Mouse (Mus musculus) MEL (cell line): Measurements from ENCODE around the gene Atg2a. TPM values are rescaled to one million over a fixed set of nuclear protein-coding genes. Genes with fewer than 3 reads are reported as not detected.

ENCODE experiments used
- DNase-seq: peaks from one replicate; pipeline ENCODE4 v3.0.0; 2011; ENCODE audit warnings: low read depth, low spot score
- H3K27ac ChIP-seq: 2 replicates; pipeline ENCODE4 v1.5.1; 2012; ENCODE audit warnings: low read depth, mild to moderate bottlenecking, control low read depth, low read length, moderate library complexity; ENCODE audit not compliant: control insufficient read depth
- H3K27me3 ChIP-seq, 2 experiments: fragments of 150-350 bp in 1 of 2; sonication (generic) in 1 of 2; 2 replicates each; pipeline ENCODE4 v1.6.1; 2012; ENCODE audit warnings: low read length in 2 of 2, mild to moderate bottlenecking in 2 of 2, improper control_type of control experiment in 1 of 2, moderate library complexity in 1 of 2; ENCODE audit not compliant: insufficient read depth in 2 of 2, control insufficient read depth in 1 of 2
- H3K36me3 ChIP-seq, 2 experiments: 2 replicates each; pipeline ENCODE4 v1.6.1; 2012 to 2014; ENCODE audit warnings: low read length in 2 of 2, improper control_type of control experiment in 1 of 2, inconsistent platforms in 1 of 2, mild to moderate bottlenecking in 1 of 2; ENCODE audit not compliant: insufficient read depth in 2 of 2, control insufficient read depth in 1 of 2
- H3K4me1 ChIP-seq, 2 experiments: fragments of 150-350 bp in 1 of 2; sonication (generic) in 1 of 2; 2 replicates each; pipeline ENCODE4 v1.6.1; 2012; ENCODE audit warnings: low read length in 2 of 2, improper control_type of control experiment in 1 of 2, mild to moderate bottlenecking in 1 of 2; ENCODE audit not compliant: insufficient read depth in 2 of 2, control insufficient read depth in 1 of 2
- H3K4me3 ChIP-seq, 2 experiments: fragments of 150-350 bp in 1 of 2; sonication (generic) in 1 of 2; 2 replicates each; pipeline ENCODE4 v1.5.1; 2012; ENCODE audit warnings: low read depth in 2 of 2, low read length in 2 of 2, mild to moderate bottlenecking in 2 of 2, moderate library complexity in 2 of 2, control low read depth in 1 of 2, improper control_type of control experiment in 1 of 2; ENCODE audit not compliant: control insufficient read depth in 1 of 2, insufficient read depth in 1 of 2
- H3K79me2 ChIP-seq: 2 replicates; pipeline ENCODE4 v1.6.1; 2012; ENCODE audit warnings: mild to moderate bottlenecking, low read length, moderate library complexity; ENCODE audit not compliant: control insufficient read depth, poor library complexity, insufficient read depth
- H3K9ac ChIP-seq: 2 replicates; pipeline ENCODE4 v1.6.1; 2012; ENCODE audit warnings: low read depth, mild to moderate bottlenecking, control low read depth, low read length, moderate library complexity; ENCODE audit not compliant: control insufficient read depth, poor library complexity, severe bottlenecking
- H3K9me3 ChIP-seq: fragments of 150-350 bp; sonication (generic); replicated peaks from 2 replicates; pipeline ENCODE4 v1.6.1; 2012; ENCODE audit warnings: mild to moderate bottlenecking, low read length, improper control_type of control experiment, moderate library complexity; ENCODE audit not compliant: insufficient read depth
- BHLHE40 ChIP-seq: IDR thresholded peaks from 2 replicates; pipeline ENCODE4 v1.6.1; 2012; ENCODE audit warnings: low read depth, mild to moderate bottlenecking, inconsistent platforms, low read length, improper control_type of control experiment, borderline replicate concordance
- CHD2 ChIP-seq: IDR thresholded peaks from 2 replicates; pipeline ENCODE4 v1.6.1; 2011; ENCODE audit warnings: low read length, improper control_type of control experiment
- E2F4 ChIP-seq: IDR thresholded peaks from 2 replicates; pipeline ENCODE4 v1.6.1; 2011; ENCODE audit warnings: low read depth, low read length, improper control_type of control experiment, borderline replicate concordance
- ELF1 ChIP-seq: IDR thresholded peaks from 2 replicates; pipeline ENCODE4 v1.6.1; 2014; ENCODE audit warnings: low read depth, mild to moderate bottlenecking, inconsistent platforms, low read length, improper control_type of control experiment, moderate library complexity
- EP300 ChIP-seq, 2 experiments: IDR thresholded peaks; 2 replicates each; pipeline ENCODE4 v1.6.1; 2011; ENCODE audit warnings: improper control_type of control experiment in 2 of 2, low read length in 2 of 2, low read depth in 1 of 2, mild to moderate bottlenecking in 1 of 2
- ETS1 ChIP-seq: IDR thresholded peaks from 2 replicates; pipeline ENCODE4 v1.6.1; 2012; ENCODE audit warnings: low read depth, mild to moderate bottlenecking, inconsistent platforms, low read length, improper control_type of control experiment, moderate library complexity
- GABPA ChIP-seq: IDR thresholded peaks from 2 replicates; pipeline ENCODE4 v1.6.1; 2012; ENCODE audit warnings: low read depth, mild to moderate bottlenecking, inconsistent platforms, low read length, improper control_type of control experiment, moderate library complexity
- GATA1 ChIP-seq: IDR thresholded peaks from 2 replicates; pipeline ENCODE4 v1.6.1; 2011; ENCODE audit warnings: low read depth, low read length, improper control_type of control experiment
- HCFC1 ChIP-seq: IDR thresholded peaks from 2 replicates; pipeline ENCODE4 v1.6.1; 2012; ENCODE audit warnings: low read depth, mild to moderate bottlenecking, inconsistent platforms, low read length, improper control_type of control experiment, moderate library complexity
- KAT2A ChIP-seq: conservative IDR thresholded peaks from 2 replicates; pipeline ENCODE4 v1.6.1; 2012; ENCODE audit warnings: low read depth, low read length, improper control_type of control experiment, inconsistent platforms
- MAFK ChIP-seq: IDR thresholded peaks from 2 replicates; pipeline ENCODE4 v1.6.1; 2011; ENCODE audit warnings: low read depth, mild to moderate bottlenecking, low read length, improper control_type of control experiment, borderline replicate concordance
- MAX ChIP-seq: IDR thresholded peaks from 2 replicates; pipeline ENCODE4 v1.6.1; 2011; ENCODE audit warnings: low read length, improper control_type of control experiment
- MAZ ChIP-seq: IDR thresholded peaks from 2 replicates; pipeline ENCODE4 v1.6.1; 2012; ENCODE audit warnings: low read depth, mild to moderate bottlenecking, inconsistent platforms, low read length, improper control_type of control experiment
- MEF2A ChIP-seq: IDR thresholded peaks from 2 replicates; pipeline ENCODE4 v1.6.1; 2014; ENCODE audit warnings: low read depth, mild to moderate bottlenecking, inconsistent platforms, low read length, improper control_type of control experiment; ENCODE audit not compliant: poor library complexity, insufficient replicate concordance, severe bottlenecking; ENCODE audit errors: extremely low read depth
- MXI1 ChIP-seq: IDR thresholded peaks from 2 replicates; pipeline ENCODE4 v1.6.1; 2011; ENCODE audit warnings: mild to moderate bottlenecking, low read depth, low read length, improper control_type of control experiment
- MYB ChIP-seq: IDR thresholded peaks from 2 replicates; pipeline ENCODE4 v1.6.1; 2011; ENCODE audit warnings: mild to moderate bottlenecking, low read depth, low read length, improper control_type of control experiment
- MYC ChIP-seq: IDR thresholded peaks from 2 replicates; pipeline ENCODE4 v1.6.1; 2011; ENCODE audit warnings: low read depth, mild to moderate bottlenecking, low read length, improper control_type of control experiment, moderate library complexity
- NELFE ChIP-seq: IDR thresholded peaks from 2 replicates; pipeline ENCODE4 v1.6.1; 2011; ENCODE audit warnings: low read depth, low read length, improper control_type of control experiment
- NRF1 ChIP-seq: IDR thresholded peaks from 2 replicates; pipeline ENCODE4 v1.6.1; 2014; ENCODE audit warnings: low read depth, mild to moderate bottlenecking, inconsistent platforms, low read length, improper control_type of control experiment, moderate library complexity; ENCODE audit not compliant: poor library complexity, insufficient read depth, severe bottlenecking
- POLR2AphosphoS2 ChIP-seq: IDR thresholded peaks from 2 replicates; pipeline ENCODE4 v1.6.1; 2011; ENCODE audit warnings: low read length, improper control_type of control experiment
- POLR2AphosphoS5 ChIP-seq: IDR thresholded peaks from 2 replicates; pipeline ENCODE4 v1.6.1; 2012; ENCODE audit warnings: low read depth, borderline replicate concordance, mild to moderate bottlenecking, inconsistent platforms, low read length, moderate library complexity, mixed read lengths
- RAD21 ChIP-seq: IDR thresholded peaks from 2 replicates; pipeline ENCODE4 v1.6.1; 2011; ENCODE audit warnings: mild to moderate bottlenecking, low read depth, low read length, improper control_type of control experiment
- RCOR1 ChIP-seq: IDR thresholded peaks from 2 replicates; pipeline ENCODE4 v1.6.1; 2012; ENCODE audit warnings: low read depth, mild to moderate bottlenecking, inconsistent platforms, low read length, improper control_type of control experiment
- SMC3 ChIP-seq: IDR thresholded peaks from 2 replicates; pipeline ENCODE4 v1.6.1; 2011; ENCODE audit warnings: low read depth, low read length, improper control_type of control experiment
- TAL1 ChIP-seq: IDR thresholded peaks from 2 replicates; pipeline ENCODE4 v1.6.1; 2012; ENCODE audit warnings: mild to moderate bottlenecking, inconsistent platforms, low read length, moderate library complexity, mixed read lengths
- TCF12 ChIP-seq: IDR thresholded peaks from 2 replicates; pipeline ENCODE4 v1.6.1; 2014; ENCODE audit warnings: low read depth, mild to moderate bottlenecking, inconsistent platforms, low read length, improper control_type of control experiment, moderate library complexity
- UBTF ChIP-seq: IDR thresholded peaks from 2 replicates; pipeline ENCODE4 v1.6.1; 2012; ENCODE audit warnings: low read depth, mild to moderate bottlenecking, inconsistent platforms, low read length, improper control_type of control experiment, moderate library complexity, borderline replicate concordance; ENCODE audit not compliant: insufficient read depth
- USF1 ChIP-seq: IDR thresholded peaks from 2 replicates; pipeline ENCODE4 v1.6.1; 2014; ENCODE audit warnings: low read depth, mild to moderate bottlenecking, inconsistent platforms, low read length, improper control_type of control experiment, moderate library complexity
- ZKSCAN1 ChIP-seq: IDR thresholded peaks from 2 replicates; pipeline ENCODE4 v1.6.1; 2012; ENCODE audit warnings: low read depth, mild to moderate bottlenecking, inconsistent platforms, low read length, improper control_type of control experiment, moderate library complexity
- ZNF384 ChIP-seq: IDR thresholded peaks from 2 replicates; pipeline ENCODE4 v1.6.1; 2012; ENCODE audit warnings: low read depth, mild to moderate bottlenecking, inconsistent platforms, low read length, improper control_type of control experiment
- polyA plus RNA-seq, 2 experiments: library from polyadenylated mRNA; stranded (reverse) in 1 of 2; unstranded in 1 of 2; fragments of >175 nt in 1 of 2; fragments of >200 nt in 1 of 2; gene quantifications; 2 replicates each; pipeline versions ENCODE4 v1.2.1 to v1.2.4; 2012; ENCODE audit warnings: low replicate concordance in 2 of 2, low read depth in 1 of 2; ENCODE audit not compliant: insufficient read length in 2 of 2, insufficient read depth in 1 of 2, missing spikeins in 1 of 2
- total RNA-seq: library from RNA; depleted of rRNA; stranded (reverse); fragments of 300-350 nt; gene quantifications from 2 replicates; pipeline ENCODE4 v1.2.3, GENCODE M21; 2012

Atg2a gene
- total and polyA plus RNA-seq, 3 experiments, result 7.9 to 21.7 TPM; not detected in 1

DNA sequence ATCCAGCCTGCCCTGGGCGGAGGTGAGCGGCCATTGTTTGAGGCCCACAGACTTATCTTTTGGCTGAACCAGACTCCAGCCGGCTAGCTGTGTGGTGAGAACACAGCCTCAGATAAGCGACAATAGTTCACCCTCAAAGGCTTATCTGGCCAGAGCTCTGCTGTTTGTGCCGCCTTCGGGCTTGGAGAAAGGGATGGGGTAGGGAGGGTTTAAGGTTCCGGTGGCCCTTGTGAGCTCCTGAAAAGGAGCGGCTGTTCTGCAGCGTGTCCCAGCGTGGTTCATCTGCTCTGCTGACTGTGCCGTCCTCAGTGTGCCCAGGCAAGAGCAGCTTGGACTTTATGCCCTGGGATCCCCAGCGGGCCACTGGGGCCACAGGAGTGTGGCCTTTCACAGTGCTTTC, 43.0 kb downstream of the Atg2a start (continued):
- peak; percentile 89 for TF ChIP-seq RCOR1
- TF ChIP-seq POLR2AphosphoS5, result no peak
- 0 out of 2 replicates have a peak, but pooled peaks have one; percentile 29 for TF ChIP-seq MYC
- TF ChIP-seq CHD2, result no peak; the same call in 1 of the 2 replicates
- TF ChIP-seq ELF1, result no peak
- no peak for TF ChIP-seq POLR2AphosphoS2
- TF ChIP-seq BHLHE40, result no peak; the same call in 1 of the 2 replicates
- peak; percentile 93 for TF ChIP-seq TCF12
- no peak for TF ChIP-seq NRF1
- TF ChIP-seq EP300 (IDR thresholded peaks at IDR 0.05; ENCODE audit: low read depth in 1 of 2, low read length in 2 of 2), result peak; percentile 88 to 97
- peak; percentile 49; the same call in 1 of the 2 replicates for TF ChIP-seq MAZ
- no peak for TF ChIP-seq ZNF384
- TF ChIP-seq SMC3, result no peak
- peak; percentile 96 for TF ChIP-seq ETS1
- peak; percentile 97 for TF ChIP-seq GATA1
- TF ChIP-seq E2F4, result no peak
- TF ChIP-seq USF1, result no peak
- 0 out of 2 replicates have a peak, but pooled peaks have one; percentile 36 for TF ChIP-seq HCFC1
- no peak; the same call in 1 of the 2 replicates for TF ChIP-seq MXI1
- TF ChIP-seq NELFE, result peak; percentile 56
- no peak for TF ChIP-seq RAD21

DNA sequence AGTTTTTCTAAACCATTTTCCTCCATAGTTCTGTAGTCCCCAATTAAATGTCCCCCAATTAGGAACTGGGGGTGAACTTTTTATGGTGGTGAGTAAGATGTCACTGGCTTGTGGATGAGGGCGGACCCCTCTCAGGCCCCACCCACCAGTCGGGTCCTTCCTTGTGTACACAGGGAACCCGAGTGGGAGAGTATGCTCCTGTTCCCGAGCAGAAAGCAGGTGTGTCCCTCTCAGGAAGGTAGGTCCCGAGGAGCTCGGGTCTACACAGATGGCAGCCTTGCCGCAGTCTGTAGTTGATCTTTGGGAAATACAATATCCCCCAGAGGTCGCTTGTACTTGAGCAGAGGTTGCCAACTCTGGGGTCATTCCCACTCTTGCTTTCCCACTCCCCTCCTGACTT, 43.8 kb downstream of the Atg2a start:
- peak overlapping the region in 1 of 2 experiments; percentile 33; a peak in 2 of 4 replicates for H3K4me3 ChIP-seq
- H3K36me3 ChIP-seq, result peaks cover 17 to 35% of the 10 kb centered on the region in 2 experiments
- H3K27me3 ChIP-seq, result no peaks in the 10 kb centered on the region
- peaks cover 9% of the 10 kb centered on the region for H3K79me2 ChIP-seq
- no peaks in the 10 kb centered on the region for H3K9me3 ChIP-seq
- TF ChIP-seq ZKSCAN1, result no peak
- TF ChIP-seq GABPA, result no peak
- TF ChIP-seq MYB, result no peak
- TF ChIP-seq MAFK, result no peak
- TF ChIP-seq ELF1, result no peak
- no peak for TF ChIP-seq HCFC1
- TF ChIP-seq MEF2A, result no peak
- no peak for TF ChIP-seq MAX
- no peak for TF ChIP-seq TCF12
- TF ChIP-seq POLR2AphosphoS5, result no peak
- TF ChIP-seq UBTF, result no peak
- no peak for TF ChIP-seq SMC3
- no peak for TF ChIP-seq KAT2A
- no peak for TF ChIP-seq TAL1
- H3K27ac ChIP-seq, result peak overlapping the region; percentile 98
- no peak for DNase-seq
- H3K4me1 ChIP-seq, result peaks cover 27 to 37% of the 10 kb centered on the region in 2 experiments
- peak overlapping the region; percentile 73 for H3K9ac ChIP-seq
